Mouse (Mus musculus): Measurements from ENCODE around the gene Wbp11.

DNA sequence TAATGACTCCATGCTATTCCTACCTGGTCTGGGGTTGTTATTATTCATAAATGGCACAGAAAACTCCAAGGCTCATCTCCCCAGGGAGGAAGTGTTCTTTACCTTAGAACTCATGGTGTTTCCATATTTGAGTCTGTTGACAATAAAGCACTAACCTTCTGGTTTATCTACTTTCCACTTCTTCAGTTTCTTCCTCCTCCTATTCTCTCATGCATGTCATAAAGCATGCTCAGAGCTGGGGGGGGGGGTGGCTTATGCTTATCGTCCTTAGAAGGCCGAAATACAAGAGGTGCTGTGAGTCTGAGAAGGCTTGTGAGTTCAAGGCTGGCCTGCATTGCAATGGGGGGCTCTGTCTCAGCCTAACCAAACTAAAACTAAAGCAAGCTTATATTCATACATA, 27.1 kb upstream of the Wbp11 start:
- no peak for TF ChIP-seq FOSL1 (IDR thresholded peaks at IDR 0.05; ENCODE audit: insufficient read depth, low read length, poor library complexity, severe bottlenecking)
- TF ChIP-seq CTCF (IDR thresholded peaks at IDR 0.05; ENCODE audit: control insufficient read depth, insufficient read depth, insufficient read length): no peak
- no peak for TF ChIP-seq USF1 (IDR thresholded peaks at IDR 0.05; ENCODE audit: low read depth)
- no peak for TF ChIP-seq MAX (IDR thresholded peaks at IDR 0.05)
